Mouse (Mus musculus) urinary bladder, postnatal 36 days (tissue): Measurements from ENCODE around the gene Lrrfip2.

Experiments
- DNase-seq, 2 experiments: peaks; one replicate each; pipeline ENCODE4 v3.0.0; 2022; ENCODE audit warnings: low spot score in 2 of 2, mixed read lengths in 1 of 2

Gene Lrrfip2

DNA sequence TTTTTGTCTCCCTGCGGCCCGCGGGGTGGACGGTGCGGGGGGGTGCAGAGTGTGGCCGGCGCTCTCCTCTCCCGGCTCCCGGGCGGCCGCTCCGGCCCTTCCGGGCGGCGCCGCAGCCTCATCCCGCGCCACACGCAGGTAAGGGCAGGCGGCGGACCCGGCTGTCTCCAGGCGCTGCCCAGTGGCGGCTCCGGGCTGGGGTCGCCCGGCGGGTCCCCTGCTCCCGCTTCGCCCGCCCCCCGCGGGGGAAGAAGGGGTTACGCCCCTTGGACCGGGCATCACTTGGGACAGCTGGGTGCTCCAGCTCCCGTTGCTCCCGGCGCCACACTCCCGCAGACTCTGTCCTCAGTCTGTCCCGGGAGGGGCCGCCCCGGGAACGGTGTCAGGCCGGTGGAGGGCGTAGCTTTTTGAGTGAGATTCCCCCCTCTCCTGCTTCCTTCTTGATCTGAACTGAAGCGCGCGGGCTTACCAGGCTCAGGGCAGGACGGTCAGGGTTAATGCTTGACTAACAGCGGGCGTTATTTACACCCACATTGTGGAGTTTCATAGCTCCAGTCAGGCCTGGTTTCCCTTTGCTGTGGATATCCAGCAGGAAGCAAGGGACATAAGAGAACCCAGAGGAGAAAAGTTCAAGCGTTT lies 979 bp downstream of the Lrrfip2 start:
- DNase-seq = peak; percentile 53 to 57

DNA sequence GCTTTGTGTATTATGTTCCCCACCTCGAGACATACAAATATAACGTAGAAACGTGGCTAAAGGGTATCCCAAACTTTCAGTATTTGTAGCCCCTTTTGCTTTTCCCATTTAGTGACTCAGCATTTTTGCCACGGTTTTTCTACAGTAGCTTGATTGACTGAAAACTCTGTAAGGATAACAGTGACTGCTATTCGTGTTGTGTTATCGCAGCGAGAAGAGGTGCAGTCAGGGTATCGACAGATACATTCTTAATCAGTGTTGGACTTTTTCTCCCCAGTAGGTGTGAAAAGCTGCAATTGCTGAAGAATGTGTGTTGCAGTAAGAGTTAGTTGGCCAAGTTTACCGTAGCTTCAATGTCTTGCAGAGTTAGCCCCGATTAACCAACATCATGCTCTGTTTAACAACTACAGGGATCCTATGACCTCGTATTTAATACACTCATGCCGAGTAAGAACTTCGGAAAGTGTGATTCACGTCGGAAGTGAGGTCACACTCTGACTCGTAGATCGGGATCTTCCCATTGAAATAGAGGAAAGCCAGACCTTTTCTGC lies 1.6 kb downstream of the Lrrfip2 start:
- no peak for DNase-seq

GRCm38 (mm10) chr9:111122446-111122845 lies 5.1 kb downstream of the Lrrfip2 start:
- DNase-seq = peak; percentile 19 to 38

- no peak for DNase-seq
Observed at GRCm38 (mm10) chr9:111123336-111123735, 5.9 kb downstream of the Lrrfip2 start.

GRCm38 (mm10) chr9:111124440-111124839 lies 7.0 kb downstream of the Lrrfip2 start:
- no peak for DNase-seq

DNA sequence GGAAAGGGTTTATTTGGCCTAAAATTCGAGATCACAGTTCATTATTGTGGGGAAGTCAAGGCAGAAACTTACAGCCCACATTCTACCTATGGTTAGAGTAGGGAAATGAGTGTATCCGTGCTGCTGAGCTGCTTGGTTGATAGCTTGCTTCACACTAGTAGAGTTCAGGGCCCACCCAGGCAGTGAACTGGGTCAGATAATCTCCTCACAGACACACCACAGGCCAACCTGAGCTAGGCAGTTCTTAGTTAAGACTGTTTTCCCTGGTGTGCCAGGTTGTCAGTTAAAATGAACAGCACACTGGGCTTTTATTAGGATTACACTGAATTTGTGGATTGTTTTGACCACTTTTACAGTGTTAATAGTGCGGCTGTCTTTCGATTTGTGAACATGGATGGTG lies 9.3 kb downstream of the Lrrfip2 start:
- no peak for DNase-seq

GRCm38 (mm10) chr9:111127749-111128148 lies 10.4 kb downstream of the Lrrfip2 start:
- DNase-seq = no peak

- no peak for DNase-seq
Observed at GRCm38 (mm10) chr9:111130126-111130525, 12.7 kb downstream of the Lrrfip2 start.

GRCm38 (mm10) chr9:111138161-111138560 lies 20.8 kb downstream of the Lrrfip2 start:
- no peak for DNase-seq

DNA sequence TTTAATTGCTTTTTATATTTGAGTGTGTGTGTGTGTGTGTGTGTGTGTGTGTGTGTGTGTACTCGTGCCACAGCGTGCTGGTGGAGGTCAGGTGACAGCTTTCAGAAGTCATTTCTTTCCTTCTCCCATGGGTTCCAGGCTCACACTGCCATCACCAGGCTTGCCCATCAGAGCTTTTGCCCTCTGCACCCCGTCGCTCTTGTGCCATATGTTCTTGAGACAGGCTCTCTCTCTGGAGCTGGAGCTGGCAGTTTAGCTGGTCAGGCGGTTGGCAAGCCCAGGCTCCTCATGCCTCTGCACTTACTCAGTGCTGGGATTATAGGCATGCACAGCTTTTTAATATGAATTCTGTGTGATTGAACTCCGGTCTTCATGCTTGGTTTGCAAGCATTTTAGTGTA lies 25.3 kb downstream of the Lrrfip2 start:
- no peak for DNase-seq

GRCm38 (mm10) chr9:111143387-111143786 lies 26.0 kb downstream of the Lrrfip2 start:
- DNase-seq = no peak

DNA sequence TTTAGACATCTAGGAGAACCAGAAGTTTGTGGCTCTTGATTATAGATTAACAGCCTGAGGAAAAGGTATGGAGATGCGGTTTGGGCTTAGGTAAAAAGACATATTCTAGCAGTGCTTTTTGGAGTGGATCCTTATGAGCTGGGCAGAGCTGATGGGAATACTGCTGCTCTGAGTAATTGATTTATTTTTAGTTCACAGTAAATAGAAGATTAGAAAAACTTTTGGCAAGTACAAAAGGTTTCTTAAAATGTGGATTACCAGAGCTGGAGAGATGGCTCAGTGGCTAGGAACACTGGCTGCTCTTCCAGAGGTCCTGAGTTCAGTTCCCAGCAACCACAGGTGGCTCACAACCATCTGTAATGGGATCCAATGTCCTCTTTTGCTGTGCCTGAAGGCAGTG lies 27.3 kb downstream of the Lrrfip2 start:
- no peak for DNase-seq

GRCm38 (mm10) chr9:111145497-111146190 lies 28.3 kb downstream of the Lrrfip2 start:
- no peak for DNase-seq

DNA sequence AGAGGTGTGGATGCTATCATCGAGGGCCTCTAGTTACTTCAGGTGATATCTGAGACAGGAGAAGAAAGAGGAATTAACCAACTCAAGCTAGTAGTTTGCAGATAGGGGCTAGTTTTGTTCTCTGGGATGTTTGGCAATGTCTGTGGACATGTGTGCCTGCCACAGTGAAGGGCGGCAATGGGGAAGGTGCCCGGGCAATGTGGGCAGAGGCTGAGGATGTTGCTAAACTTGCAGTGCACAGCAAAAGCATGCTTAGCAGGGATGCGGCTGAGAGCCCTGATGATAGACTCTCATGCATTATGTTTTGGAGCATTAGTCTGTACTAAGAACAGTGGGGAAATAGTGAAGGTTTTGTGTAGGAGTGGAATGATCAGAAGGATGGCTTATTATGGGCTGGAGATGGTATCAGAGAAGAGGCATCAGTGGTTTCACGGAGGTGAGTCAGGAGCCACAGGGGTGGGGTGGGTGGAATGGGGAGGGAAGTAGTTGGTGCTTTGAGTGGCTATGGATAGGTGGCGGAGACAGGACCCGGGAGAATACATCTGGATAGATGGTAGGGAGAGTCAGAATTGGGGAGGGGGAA lies 28.9 kb downstream of the Lrrfip2 start:
- DNase-seq = no peak

- DNase-seq = no peak
Observed at GRCm38 (mm10) chr9:111148006-111148405, 30.6 kb downstream of the Lrrfip2 start.

GRCm38 (mm10) chr9:111148414-111148813 lies 31.0 kb downstream of the Lrrfip2 start:
- DNase-seq = no peak

GRCm38 (mm10) chr9:111149188-111149945 lies 32.0 kb downstream of the Lrrfip2 start:
- peak; percentile 44 to 46 for DNase-seq

DNA sequence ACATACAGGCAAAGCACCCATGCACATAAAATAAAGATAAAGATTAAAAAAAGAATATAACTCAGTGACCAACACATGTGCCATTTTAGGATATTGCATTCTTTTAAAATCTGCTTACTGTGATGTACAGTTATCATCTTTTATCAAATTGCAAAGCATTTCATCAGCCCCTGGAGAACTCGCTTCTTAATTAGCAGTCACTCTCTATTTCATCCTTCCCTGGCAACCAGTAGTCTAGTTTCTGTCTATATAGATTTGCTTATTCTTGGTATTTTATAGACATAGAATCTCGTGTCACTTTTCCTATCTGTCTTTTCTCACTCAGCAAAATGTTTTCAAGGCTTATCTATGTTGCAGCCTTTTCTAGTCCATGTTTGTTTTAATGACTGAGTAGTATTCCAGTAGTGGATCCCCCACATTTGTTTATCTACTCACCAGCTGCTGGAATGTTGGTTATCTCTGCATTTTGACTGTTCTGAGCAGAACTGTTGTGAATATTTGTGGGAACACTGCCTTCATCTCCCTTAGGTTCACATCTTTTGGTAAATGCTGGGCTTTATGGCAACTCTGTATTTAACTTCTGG lies 35.0 kb downstream of the Lrrfip2 start:
- DNase-seq = no peak

GRCm38 (mm10) chr9:111153026-111153425 lies 35.6 kb downstream of the Lrrfip2 start:
- DNase-seq = no peak

DNA sequence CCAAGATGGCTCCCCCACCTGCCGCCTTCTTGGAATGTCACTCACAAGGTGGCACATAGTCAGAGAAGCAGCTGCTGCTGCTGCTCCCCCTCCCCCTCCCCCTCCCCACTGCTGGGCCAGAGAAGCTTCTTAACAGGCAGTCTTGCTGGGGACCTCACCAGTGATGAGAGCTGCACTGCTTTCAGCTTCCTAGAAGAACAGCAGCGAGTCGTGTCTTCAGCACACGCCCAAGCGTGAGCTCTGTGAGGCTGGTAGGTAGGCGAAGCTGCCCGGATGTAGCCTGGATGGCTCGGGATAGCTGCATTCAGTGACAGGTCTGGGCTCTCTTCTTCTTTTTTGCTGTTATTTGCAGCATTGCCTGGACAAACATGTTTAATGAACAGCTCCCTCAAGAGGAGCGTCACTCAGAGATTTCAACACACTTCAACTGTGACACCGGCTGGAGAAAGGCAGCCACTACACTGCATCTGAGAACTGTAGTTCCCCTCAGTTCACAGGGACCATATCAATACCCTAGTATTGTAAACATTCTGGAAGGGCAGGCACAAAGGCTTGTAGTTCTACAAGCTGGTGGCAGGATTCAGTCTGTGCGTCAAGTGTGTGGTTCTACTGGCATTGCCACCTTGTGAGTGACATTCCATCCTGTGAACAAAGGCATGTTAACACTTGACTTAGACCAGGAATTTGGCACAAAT lies 38.5 kb downstream of the Lrrfip2 start:
- DNase-seq = no peak

DNA sequence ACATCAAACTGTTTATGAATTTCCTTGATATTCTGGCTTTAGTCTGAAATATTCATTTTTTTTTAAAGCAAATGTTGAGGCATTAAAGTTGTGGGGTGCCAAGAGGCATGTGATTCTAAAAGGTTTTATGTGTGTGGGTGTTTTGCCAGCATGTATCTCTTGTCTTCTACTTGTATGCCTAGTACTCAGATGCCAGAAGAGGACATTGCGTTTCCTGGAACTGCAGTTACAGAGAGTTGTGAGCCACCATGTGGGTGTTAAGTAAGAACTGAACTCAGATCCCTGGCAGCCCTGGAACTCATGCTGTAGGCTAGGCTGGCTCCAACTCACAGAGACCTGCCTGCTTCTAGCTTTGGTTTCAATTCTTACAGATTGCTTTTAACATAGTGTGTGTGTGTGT lies 42.2 kb downstream of the Lrrfip2 start:
- no peak for DNase-seq
